ENCODE assay signal across 22 mouse cellular contexts in genomic region chr14:98813657-98814056, GRCm38 (mm10).
DNase-seq lines count a peak whose midpoint lies in the region; ATAC-seq lines count a peak whose summit lies in the region.
"Had no signal": no experiment of that assay in that cellular context is flagged by ENCODE, and none has a peak within 500 bp of the region (broad histone marks: within the 10 kb centered on the region; RNA-seq: fewer than 3 reads in every experiment).

No protein-coding gene starts in this region.

- H3K27me3 ChIP-seq in hindbrain, embryonic 12.5 days = no peaks in the 10 kb centered on the region
- H3K27me3 ChIP-seq in hindbrain, embryonic 16.5 days (replicated peaks; ENCODE audit: control insufficient read depth, insufficient read depth, low read length) = no peaks in the 10 kb centered on the region
- no peaks in the 10 kb centered on the region for H3K27me3 ChIP-seq in midbrain, embryonic 13.5 days
- H3K27me3 ChIP-seq in midbrain, embryonic 11.5 days (ENCODE audit: control insufficient read depth, insufficient read depth, low read length) = no peaks in the 10 kb centered on the region
- no peaks in the 10 kb centered on the region for H3K27me3 ChIP-seq in neural tube, embryonic 13.5 days
- H3K27me3 ChIP-seq in neural tube, embryonic 15.5 days (replicated peaks) = no peaks in the 10 kb centered on the region
- H3K27me3 ChIP-seq in neural tube, embryonic 14.5 days (ENCODE audit: control insufficient read depth, insufficient read depth, low read length) = no peaks in the 10 kb centered on the region
- H3K27me3 ChIP-seq: CH12.LX, Patski had no signal

- DNase-seq in midbrain, embryonic 11.5 days (ENCODE audit: low spot score, missing footprints) = no peak
- DNase-seq in neural tube, embryonic 10.5 days (ENCODE audit: extremely low spot score, low spot score) = no peak
- DNase-seq: adrenal gland, adult 2 months; adrenal gland, adult 8-10 months; adrenal gland, postnatal 10 days; adrenal gland, postnatal 14 days; adrenal gland, postnatal 25 days; adrenal gland, postnatal 36 days; B cell, adult 2 months; cerebellum, adult 11 months; cerebellum, adult 11-12 months had no signal

- ATAC-seq in hindbrain, embryonic 12.5 days (ENCODE audit: low FRiP score) = peak; percentile 58; the same call in 1 of the 2 replicates
- ATAC-seq in hindbrain, embryonic 16.5 days = no peak
- ATAC-seq in midbrain, embryonic 13.5 days = peak; percentile 63; the same call in 1 of the 2 replicates
- ATAC-seq in midbrain, embryonic 11.5 days (ENCODE audit: low FRiP score) = no peak
- peak; percentile 19; the same call in 1 of the 2 replicates for ATAC-seq in neural tube, embryonic 13.5 days (ENCODE audit: low read depth)
- no peak for ATAC-seq in neural tube, embryonic 15.5 days (ENCODE audit: low FRiP score)
- ATAC-seq in neural tube, embryonic 14.5 days (ENCODE audit: low read depth) = peak; percentile 33; the same call in 1 of the 2 replicates
- ATAC-seq: activated CD4-positive, CD25-positive, alpha-beta regulatory T cell, adult 4 months; CD4-positive, CD25-positive, alpha-beta regulatory T cell, adult 4 months; Patski had no signal

- H3K4me2 ChIP-seq in hindbrain, embryonic 12.5 days (replicated peaks) = no peak overlapping the region
- no peak overlapping the region for H3K4me2 ChIP-seq in hindbrain, embryonic 16.5 days (ENCODE audit: low read length)
- H3K4me2 ChIP-seq in midbrain, embryonic 13.5 days (replicated peaks) = no peak overlapping the region
- no peak overlapping the region for H3K4me2 ChIP-seq in midbrain, embryonic 11.5 days
- H3K4me2 ChIP-seq in neural tube, embryonic 13.5 days = no peak overlapping the region
- H3K4me2 ChIP-seq in neural tube, embryonic 15.5 days = no peak overlapping the region
- H3K4me2 ChIP-seq in neural tube, embryonic 14.5 days (ENCODE audit: low read depth, low read length) = no peak overlapping the region

- WGBS in hindbrain, embryonic 12.5 days = 49% methylated on average over 5 of the region's 5 CpGs
- 37% methylated on average over 5 of the region's 5 CpGs for WGBS in hindbrain, embryonic 16.5 days
- 62% methylated on average over 5 of the region's 5 CpGs for WGBS in midbrain, embryonic 13.5 days
- WGBS in midbrain, embryonic 11.5 days = 88% methylated on average over 5 of the region's 5 CpGs
- WGBS in neural tube, embryonic 13.5 days = 42% methylated on average over 5 of the region's 5 CpGs
- 35% methylated on average over 5 of the region's 5 CpGs for WGBS in neural tube, embryonic 15.5 days
- 38% methylated on average over 5 of the region's 5 CpGs for WGBS in neural tube, embryonic 14.5 days

- no peak overlapping the region for H3K27ac ChIP-seq in hindbrain, embryonic 12.5 days
- H3K27ac ChIP-seq in hindbrain, embryonic 16.5 days (ENCODE audit: low read depth, low read length) = no peak overlapping the region
- no peak overlapping the region for H3K27ac ChIP-seq in midbrain, embryonic 13.5 days
- H3K27ac ChIP-seq in midbrain, embryonic 11.5 days (ENCODE audit: low read depth, low read length) = no peak overlapping the region
- H3K27ac ChIP-seq in neural tube, embryonic 13.5 days (replicated peaks) = no peak overlapping the region
- no peak overlapping the region for H3K27ac ChIP-seq in neural tube, embryonic 15.5 days (replicated peaks)
- no peak overlapping the region for H3K27ac ChIP-seq in neural tube, embryonic 14.5 days (ENCODE audit: low read depth, low read length)

- no peaks in the 10 kb centered on the region for H3K4me1 ChIP-seq in hindbrain, embryonic 12.5 days
- H3K4me1 ChIP-seq in hindbrain, embryonic 16.5 days (ENCODE audit: control insufficient read depth, insufficient read depth, low read depth, low read length) = no peaks in the 10 kb centered on the region
- no peaks in the 10 kb centered on the region for H3K4me1 ChIP-seq in midbrain, embryonic 13.5 days (replicated peaks)
- no peaks in the 10 kb centered on the region for H3K4me1 ChIP-seq in midbrain, embryonic 11.5 days (ENCODE audit: control insufficient read depth, insufficient read depth, low read length)
- H3K4me1 ChIP-seq in neural tube, embryonic 13.5 days (replicated peaks) = no peaks in the 10 kb centered on the region; the same call in 1 of the 2 replicates
- H3K4me1 ChIP-seq in neural tube, embryonic 15.5 days = 0 out of 2 replicates have a peak, but pooled peaks cover 2% of the 10 kb centered on the region
- no peaks in the 10 kb centered on the region for H3K4me1 ChIP-seq in neural tube, embryonic 14.5 days (ENCODE audit: control insufficient read depth, insufficient read depth, low read length)

- no peak overlapping the region for H3K9ac ChIP-seq in hindbrain, embryonic 12.5 days
- no peak overlapping the region for H3K9ac ChIP-seq in hindbrain, embryonic 16.5 days (ENCODE audit: low read depth, low read length)
- H3K9ac ChIP-seq in midbrain, embryonic 13.5 days (replicated peaks) = no peak overlapping the region
- no peak overlapping the region for H3K9ac ChIP-seq in midbrain, embryonic 11.5 days (ENCODE audit: low read length)
- no peak overlapping the region for H3K9ac ChIP-seq in neural tube, embryonic 13.5 days
- no peak overlapping the region for H3K9ac ChIP-seq in neural tube, embryonic 15.5 days (replicated peaks)
- H3K9ac ChIP-seq in neural tube, embryonic 14.5 days (replicated peaks; ENCODE audit: low read depth, low read length) = no peak overlapping the region

- H3K36me3 ChIP-seq in hindbrain, embryonic 12.5 days = no peaks in the 10 kb centered on the region
- no peaks in the 10 kb centered on the region for H3K36me3 ChIP-seq in hindbrain, embryonic 16.5 days (ENCODE audit: control insufficient read depth, insufficient read depth, low read length)
- no peaks in the 10 kb centered on the region for H3K36me3 ChIP-seq in midbrain, embryonic 13.5 days
- H3K36me3 ChIP-seq in midbrain, embryonic 11.5 days (ENCODE audit: control insufficient read depth, insufficient read depth, low read length) = no peaks in the 10 kb centered on the region
- H3K36me3 ChIP-seq in neural tube, embryonic 13.5 days = no peaks in the 10 kb centered on the region
- no peaks in the 10 kb centered on the region for H3K36me3 ChIP-seq in neural tube, embryonic 15.5 days
- H3K36me3 ChIP-seq in neural tube, embryonic 14.5 days (ENCODE audit: control insufficient read depth, insufficient read depth, low read length) = no peaks in the 10 kb centered on the region
- H3K36me3 ChIP-seq: G1E had no signal

- no peak overlapping the region for H3K4me3 ChIP-seq in hindbrain, embryonic 12.5 days
- no peak overlapping the region for H3K4me3 ChIP-seq in hindbrain, embryonic 16.5 days (ENCODE audit: low read length)
- no peak overlapping the region for H3K4me3 ChIP-seq in midbrain, embryonic 13.5 days (replicated peaks)
- no peak overlapping the region for H3K4me3 ChIP-seq in midbrain, embryonic 11.5 days (ENCODE audit: low read depth, low read length)
- H3K4me3 ChIP-seq in neural tube, embryonic 13.5 days = no peak overlapping the region
- H3K4me3 ChIP-seq in neural tube, embryonic 15.5 days (replicated peaks) = no peak overlapping the region
- H3K4me3 ChIP-seq in neural tube, embryonic 14.5 days (ENCODE audit: low read depth, low read length) = no peak overlapping the region

- no peaks in the 10 kb centered on the region for H3K9me3 ChIP-seq in hindbrain, embryonic 12.5 days (replicated peaks)
- H3K9me3 ChIP-seq in hindbrain, embryonic 16.5 days (ENCODE audit: control insufficient read depth, low read length) = no peaks in the 10 kb centered on the region
- H3K9me3 ChIP-seq in midbrain, embryonic 13.5 days = no peaks in the 10 kb centered on the region
- no peaks in the 10 kb centered on the region for H3K9me3 ChIP-seq in midbrain, embryonic 11.5 days (ENCODE audit: control insufficient read depth, low read length)
- no peaks in the 10 kb centered on the region for H3K9me3 ChIP-seq in neural tube, embryonic 13.5 days
- no peaks in the 10 kb centered on the region for H3K9me3 ChIP-seq in neural tube, embryonic 15.5 days (replicated peaks)
- H3K9me3 ChIP-seq in neural tube, embryonic 14.5 days (ENCODE audit: control insufficient read depth, low read length) = no peaks in the 10 kb centered on the region

Comparison
In these comparisons a context has a peak if more than half of its experiments do, and no peak if none do; other contexts are left out.
1. ATAC-seq: peak in hindbrain, embryonic 12.5 days (single experiment), midbrain, embryonic 13.5 days (single experiment), neural tube, embryonic 13.5 days (single experiment) and neural tube, embryonic 14.5 days (single experiment); none in hindbrain, embryonic 16.5 days (single experiment), midbrain, embryonic 11.5 days (single experiment) and neural tube, embryonic 15.5 days (single experiment).